Mouse (Mus musculus) olfactory bulb, adult 2 months (tissue): ENCODE data around the gene Scyl2. TPM values are rescaled to one million over a fixed set of nuclear protein-coding genes. Genes with fewer than 3 reads are reported as not detected.
"Not testable (repeated sequence)": the region's sequence is repeated elsewhere in the genome, so short reads cannot be mapped to it uniquely, and the experiment has no call there.

Source experiments
- H3K27ac ChIP-seq: fragments of 200-500 bp; 2 replicates; pipeline ENCODE4 v1.5.1; 2012; ENCODE audit warnings: low read depth, low read length; ENCODE audit not compliant: insufficient read depth
- H3K4me1 ChIP-seq: fragments of 200-500 bp; 2 replicates; pipeline ENCODE4 v1.6.1; 2012; ENCODE audit warnings: low read length; ENCODE audit not compliant: control insufficient read depth, insufficient read depth
- H3K4me3 ChIP-seq: fragments of 200-500 bp; 2 replicates; pipeline ENCODE4 v1.5.1; 2012; ENCODE audit warnings: mild to moderate bottlenecking, low read depth, low read length, moderate library complexity; ENCODE audit not compliant: insufficient read depth
- CTCF ChIP-seq: fragments of 200-500 bp; IDR thresholded peaks from 2 replicates; pipeline ENCODE4 v1.5.1; 2012; ENCODE audit warnings: low read depth, mild to moderate bottlenecking, low read length, moderate library complexity; ENCODE audit not compliant: insufficient read depth
- POLR2A ChIP-seq: fragments of 200-500 bp; IDR thresholded peaks from 2 replicates; pipeline ENCODE4 v1.6.1; 2012; ENCODE audit warnings: mild to moderate bottlenecking, low read depth, low read length, moderate library complexity; ENCODE audit not compliant: insufficient read depth
- WGBS: fragments of 180-500 bp; shearing (Covaris S2); methylation state at CpG from one replicate; pipeline ENCODE4 v1.1.7; 2018; 5-methylcytosine and 5-hydroxymethylcytosine counted together
- polyA plus RNA-seq: library from polyadenylated mRNA; stranded (reverse); fragments of >200 nt; gene quantifications from 2 replicates; pipeline ENCODE4 v1.2.4, GENCODE M21; 2012; ENCODE audit warnings: low replicate concordance; ENCODE audit not compliant: missing spikeins, insufficient read depth, insufficient read length

Gene Scyl2
- polyA plus RNA-seq, 1 experiment, result 92.4 TPM

- Histone ChIP-seq H3K4me3 (no peak overlapping the region), H3K27ac (no peak overlapping the region), H3K4me1 (no peaks in the 10 kb centered on the region; the same call in 1 of the 2 replicates)
- TF ChIP-seq POLR2A (no peak), CTCF (no peak)
- 74% methylated on average over 10 of the region's 10 CpGs for WGBS
Measured at GRCm38 (mm10) chr10:89682961-89683360, 3.1 kb downstream of the Scyl2 start.

GRCm38 (mm10) chr10:89682157-89682556 lies 3.9 kb downstream of the Scyl2 start:
- TF ChIP-seq POLR2A (no peak), CTCF (no peak)
- Histone ChIP-seq H3K4me3 (no peak overlapping the region), H3K27ac (no peak overlapping the region), H3K4me1 (no peaks in the 10 kb centered on the region; the same call in 1 of the 2 replicates)
- WGBS, result 96% methylated on average over 1 of the region's 1 CpGs

GRCm38 (mm10) chr10:89681706-89682105 lies 4.4 kb downstream of the Scyl2 start:
- 94% methylated on average over 4 of the region's 4 CpGs for WGBS
- Histone ChIP-seq H3K4me3 (no peak overlapping the region), H3K27ac (no peak overlapping the region), H3K4me1 (no peaks in the 10 kb centered on the region; the same call in 1 of the 2 replicates)
- TF ChIP-seq POLR2A (no peak), CTCF (no peak)

- H3K27ac ChIP-seq, result no peak overlapping the region
- no peak overlapping the region for H3K4me3 ChIP-seq
- H3K4me1 ChIP-seq, result no peaks in the 10 kb centered on the region; the same call in 1 of the 2 replicates
- TF ChIP-seq CTCF (no peak), POLR2A (no peak)
- WGBS, result 85% methylated on average over 3 of the region's 3 CpGs
Measured at GRCm38 (mm10) chr10:89680517-89680916, 5.6 kb downstream of the Scyl2 start.

GRCm38 (mm10) chr10:89679448-89679847 lies 6.6 kb downstream of the Scyl2 start:
- WGBS, result 90% methylated on average over 1 of the region's 1 CpGs
- no peak overlapping the region for H3K4me3 ChIP-seq
- no peaks in the 10 kb centered on the region; the same call in 1 of the 2 replicates for H3K4me1 ChIP-seq
- no peak overlapping the region for H3K27ac ChIP-seq
- TF ChIP-seq CTCF, result no peak
- TF ChIP-seq POLR2A, result no peak

- no peak overlapping the region for H3K27ac ChIP-seq
- no peaks in the 10 kb centered on the region for H3K4me1 ChIP-seq
- H3K4me3 ChIP-seq, result no peak overlapping the region
- 90% methylated on average over 4 of the region's 4 CpGs for WGBS
- no peak for TF ChIP-seq CTCF
- no peak for TF ChIP-seq POLR2A
Measured at GRCm38 (mm10) chr10:89678054-89678453, 8.0 kb downstream of the Scyl2 start.

GRCm38 (mm10) chr10:89676609-89677008 lies 9.5 kb downstream of the Scyl2 start:
- WGBS, result 51% methylated on average over 4 of the region's 4 CpGs
- Histone ChIP-seq H3K4me1 (no peaks in the 10 kb centered on the region), H3K4me3 (no peak overlapping the region), H3K27ac (no peak overlapping the region)
- no peak for TF ChIP-seq POLR2A
- TF ChIP-seq CTCF, result no peak

- H3K27ac ChIP-seq, H3K4me3 ChIP-seq, H3K4me1 ChIP-seq: not testable (repeated sequence)
- 96% methylated on average over 5 of the region's 5 CpGs for WGBS
Measured at GRCm38 (mm10) chr10:89670371-89670770, 15.7 kb downstream of the Scyl2 start.

- 67% methylated on average over 7 of the region's 7 CpGs for WGBS
- Histone ChIP-seq H3K4me3 (no peak overlapping the region), H3K4me1 (no peaks in the 10 kb centered on the region), H3K27ac (no peak overlapping the region)
- TF ChIP-seq POLR2A, result no peak
- no peak for TF ChIP-seq CTCF
Measured at GRCm38 (mm10) chr10:89667571-89667970, 18.5 kb downstream of the Scyl2 start.

GRCm38 (mm10) chr10:89665679-89666078 lies 20.4 kb downstream of the Scyl2 start:
- Histone ChIP-seq H3K27ac (no peak overlapping the region), H3K4me3 (no peak overlapping the region), H3K4me1 (no peaks in the 10 kb centered on the region)
- WGBS, result 95% methylated on average over 9 of the region's 9 CpGs
- TF ChIP-seq POLR2A (no peak), CTCF (no peak)
